Mouse (Mus musculus) liver, embryonic 12.5 days (tissue): Measurements from ENCODE around the gene Gm26558. TPM values are rescaled to one million over a fixed set of nuclear protein-coding genes. Genes with fewer than 3 reads are reported as not detected.

Experiments used
- ATAC-seq: fragments of 200-750 bp; cut with Nextera tagmentation; 2 replicates; pipeline ENCODE4 v1.8.0; 2017; ENCODE audit warnings: moderate number of reproducible peaks, mild to moderate bottlenecking, moderate library complexity
- H3K27ac ChIP-seq: fragments of 300-500 bp; sonication (generic); 2 replicates; pipeline ENCODE4 v1.5.1; 2016; ENCODE audit warnings: mild to moderate bottlenecking
- H3K27me3 ChIP-seq: fragments of 300-500 bp; sonication (generic); replicated peaks from 2 replicates; pipeline ENCODE4 v1.6.1; 2016; ENCODE audit warnings: mild to moderate bottlenecking, moderate library complexity
- H3K36me3 ChIP-seq: fragments of 300-500 bp; sonication (generic); 2 replicates; pipeline ENCODE4 v1.6.1; 2016; ENCODE audit warnings: mild to moderate bottlenecking, moderate library complexity
- H3K4me1 ChIP-seq: fragments of 300-500 bp; sonication (generic); 2 replicates; pipeline ENCODE4 v1.6.1; 2016
- H3K4me2 ChIP-seq: fragments of 300-500 bp; sonication (generic); 2 replicates; pipeline ENCODE4 v1.6.1; 2016; ENCODE audit warnings: mild to moderate bottlenecking, moderate library complexity
- H3K4me3 ChIP-seq: fragments of 300-500 bp; sonication (generic); 2 replicates; pipeline ENCODE4 v1.5.1; 2016; ENCODE audit warnings: mild to moderate bottlenecking, moderate library complexity
- H3K9ac ChIP-seq: fragments of 300-500 bp; sonication (generic); 2 replicates; pipeline ENCODE4 v1.6.1; 2016; ENCODE audit warnings: mild to moderate bottlenecking, moderate library complexity
- H3K9me3 ChIP-seq: fragments of 300-500 bp; sonication (generic); replicated peaks from 2 replicates; pipeline ENCODE4 v1.6.1; 2016; ENCODE audit warnings: mild to moderate bottlenecking, moderate library complexity
- WGBS: fragments of 180-500 bp; shearing (Covaris S2); methylation state at CpG from one replicate; pipeline ENCODE4 v1.1.7; 2016; ENCODE audit not compliant: insufficient replicate concordance; 5-methylcytosine and 5-hydroxymethylcytosine counted together
- polyA plus RNA-seq: library from polyadenylated mRNA; unstranded; fragments of >200 nt; fragmentation: Nextera tagmentation; extraction: Ambion mirVana; gene quantifications from 2 replicates; pipeline ENCODE4 v1.2.1, GENCODE M21; 2016

The Gm26558 gene
- polyA plus RNA-seq, 1 experiment from 2014 or later: 2.5 TPM

DNA sequence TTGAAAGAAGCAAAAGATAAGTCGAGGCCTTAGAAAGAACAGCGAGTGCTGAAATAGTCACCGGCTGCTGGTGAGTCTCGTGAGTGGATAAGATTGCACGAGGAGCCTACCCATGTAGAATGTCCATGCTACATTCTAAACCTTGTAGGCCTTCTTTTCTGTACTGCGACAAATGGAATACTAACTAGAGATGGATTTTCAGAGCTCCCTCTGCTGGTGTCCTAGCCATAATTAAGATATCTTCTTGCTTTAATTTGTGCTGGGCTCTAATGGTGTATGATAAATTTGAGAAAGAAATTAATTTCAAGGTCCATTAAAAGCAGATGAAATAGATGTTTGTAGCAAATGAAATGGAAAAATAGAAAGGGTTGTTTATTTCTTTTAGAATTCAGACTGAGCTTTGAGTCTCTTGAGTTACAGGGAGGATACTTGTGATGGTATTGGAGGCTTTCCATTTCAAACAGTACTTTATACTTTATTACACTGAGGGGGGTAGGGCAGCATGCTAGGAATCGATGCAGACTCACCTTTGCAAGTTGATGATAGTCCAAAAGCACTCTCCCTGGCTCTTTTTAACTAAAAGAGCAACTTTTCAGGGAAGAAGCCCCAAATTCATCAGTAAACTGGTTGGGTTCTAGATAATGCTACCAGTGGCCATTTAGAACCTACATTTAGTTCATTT is 11.7 kb upstream of the Gm26558 start:
- no peak for ATAC-seq
- Histone ChIP-seq H3K27me3 (no peaks in the 10 kb centered on the region), H3K4me3 (no peak overlapping the region), H3K27ac (no peak overlapping the region), H3K4me2 (no peak overlapping the region), H3K4me1 (peaks cover 2% of the 10 kb centered on the region), H3K36me3 (peaks cover 15% of the 10 kb centered on the region), H3K9me3 (no peaks in the 10 kb centered on the region), H3K9ac (no peak overlapping the region)
- WGBS: 66% methylated on average over 7 of the region's 7 CpGs

DNA sequence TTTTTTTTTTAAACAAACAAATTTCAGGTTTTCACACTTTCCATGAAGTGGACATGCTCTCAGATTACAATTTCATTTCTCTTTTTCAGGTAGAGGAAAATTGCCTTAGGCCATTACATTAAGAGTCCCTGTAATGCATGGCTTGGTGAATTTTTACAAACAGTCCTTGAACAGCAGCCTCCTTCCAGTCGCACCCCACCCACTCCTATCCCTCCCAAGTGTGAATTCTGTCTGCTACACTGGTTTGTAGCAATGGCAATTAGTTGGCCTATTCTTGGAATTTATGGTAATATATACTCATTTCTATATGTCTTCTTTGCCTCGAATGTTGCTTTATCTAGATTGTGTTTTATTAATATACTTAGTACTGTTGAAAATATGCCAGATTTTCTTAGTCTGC is 10.6 kb upstream of the Gm26558 start:
- peaks cover 12% of the 10 kb centered on the region for H3K4me1 ChIP-seq
- H3K27ac ChIP-seq: no peak overlapping the region
- no peaks in the 10 kb centered on the region for H3K9me3 ChIP-seq
- 74% methylated on average over 2 of the region's 2 CpGs for WGBS
- no peak for ATAC-seq
- H3K36me3 ChIP-seq: peaks cover 7% of the 10 kb centered on the region
- H3K27me3 ChIP-seq: no peaks in the 10 kb centered on the region
- no peak overlapping the region for H3K9ac ChIP-seq
- no peak overlapping the region for H3K4me3 ChIP-seq
- H3K4me2 ChIP-seq: no peak overlapping the region

DNA sequence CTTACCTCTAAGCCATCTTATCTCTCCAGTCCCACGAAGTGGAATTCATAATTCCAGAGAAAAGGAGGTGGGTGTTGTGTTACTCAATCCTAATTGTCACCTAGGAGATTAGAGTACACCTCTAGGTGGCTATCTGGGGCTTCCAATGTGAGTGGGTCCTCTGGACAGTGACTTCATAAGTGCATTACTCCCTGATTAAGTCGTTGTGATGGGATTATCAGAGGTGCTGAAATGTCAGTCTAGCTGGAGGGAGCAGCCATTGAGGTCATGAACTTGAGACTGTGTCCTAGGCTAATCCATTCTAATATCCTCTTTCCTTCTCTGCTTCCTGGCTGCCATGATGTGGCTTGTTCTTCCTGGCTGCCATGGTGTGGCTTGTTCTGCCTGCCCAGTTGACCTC is 8.0 kb upstream of the Gm26558 start:
- H3K4me2 ChIP-seq: no peak overlapping the region
- no peak overlapping the region for H3K27ac ChIP-seq
- no peak for ATAC-seq
- WGBS: 33% methylated on average over 2 of the region's 2 CpGs
- no peak overlapping the region for H3K9ac ChIP-seq
- H3K9me3 ChIP-seq: no peaks in the 10 kb centered on the region
- peaks cover 7% of the 10 kb centered on the region; the same call in 1 of the 2 replicates for H3K36me3 ChIP-seq
- peaks cover 30% of the 10 kb centered on the region for H3K4me1 ChIP-seq
- H3K4me3 ChIP-seq: no peak overlapping the region
- no peaks in the 10 kb centered on the region for H3K27me3 ChIP-seq

GRCm38 (mm10) chr2:70669241-70669640 is 7.3 kb upstream of the Gm26558 start:
- WGBS: 87% methylated on average over 2 of the region's 2 CpGs
- no peak overlapping the region for H3K4me3 ChIP-seq
- ATAC-seq: no peak

DNA sequence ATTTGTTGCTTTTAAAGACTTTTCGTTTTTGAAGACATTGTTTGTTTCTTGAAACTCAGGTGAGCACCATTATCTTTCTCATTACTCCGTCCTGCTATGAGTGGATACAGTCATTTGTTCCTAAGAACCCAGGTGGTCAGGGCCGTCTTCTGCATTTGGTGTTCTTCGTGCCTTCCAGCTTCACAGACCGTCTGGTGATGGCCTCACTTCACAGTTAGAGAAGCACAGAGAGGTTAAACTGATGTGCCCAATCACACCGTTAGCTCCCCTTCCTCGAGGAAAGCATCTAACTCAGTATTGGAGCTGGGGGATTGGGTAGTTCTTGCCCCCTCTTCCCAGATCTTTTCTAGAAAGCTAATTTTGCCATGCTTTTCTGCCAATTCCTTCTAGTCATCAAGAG is 5.1 kb upstream of the Gm26558 start:
- Histone ChIP-seq H3K4me1 (peaks cover 54% of the 10 kb centered on the region), H3K36me3 (peaks cover 7% of the 10 kb centered on the region; the same call in 1 of the 2 replicates), H3K9ac (no peak overlapping the region), H3K9me3 (no peaks in the 10 kb centered on the region), H3K27ac (no peak overlapping the region), H3K4me3 (no peak overlapping the region), H3K27me3 (no peaks in the 10 kb centered on the region), H3K4me2 (no peak overlapping the region)
- no peak for ATAC-seq
- 78% methylated on average over 7 of the region's 7 CpGs for WGBS

More at GRCm38 (mm10) chr2:70669241-70669640, 7.3 kb upstream of the Gm26558 start:
- H3K36me3 ChIP-seq: peaks cover 7% of the 10 kb centered on the region; the same call in 1 of the 2 replicates
- no peak overlapping the region for H3K4me2 ChIP-seq
- H3K27me3 ChIP-seq: no peaks in the 10 kb centered on the region
- no peaks in the 10 kb centered on the region for H3K9me3 ChIP-seq
- no peak overlapping the region for H3K9ac ChIP-seq
- no peak overlapping the region for H3K27ac ChIP-seq
- H3K4me1 ChIP-seq: peaks cover 32% of the 10 kb centered on the region

GRCm38 (mm10) chr2:70663764-70664163 is 1.9 kb upstream of the Gm26558 start:
- Histone ChIP-seq H3K4me2 (no peak overlapping the region), H3K27ac (no peak overlapping the region), H3K4me1 (peaks cover 57% of the 10 kb centered on the region), H3K36me3 (peaks cover 7% of the 10 kb centered on the region; the same call in 1 of the 2 replicates), H3K4me3 (no peak overlapping the region), H3K9me3 (no peaks in the 10 kb centered on the region), H3K27me3 (no peaks in the 10 kb centered on the region), H3K9ac (no peak overlapping the region)
- no peak for ATAC-seq
- 75% methylated on average over 5 of the region's 5 CpGs for WGBS

GRCm38 (mm10) chr2:70660887-70661714 is 807 bp downstream of the Gm26558 start, which contains the start of gene Gorasp2:
Gorasp2 (plus strand) TSS chr2:70661576.
- Histone ChIP-seq H3K9me3 (no peaks in the 10 kb centered on the region), H3K4me3 (peak within 1 kb of the TSS; percentile 91), H3K27me3 (peaks cover 11% of the 10 kb centered on the region), H3K4me2 (peak within 1 kb of the TSS; percentile 90), H3K36me3 (peaks cover 7% of the 10 kb centered on the region; the same call in 1 of the 2 replicates), H3K4me1 (peaks cover 37% of the 10 kb centered on the region), H3K9ac (peak within 1 kb of the TSS; percentile 93), H3K27ac (peak within 1 kb of the TSS; percentile 93)
- peak; percentile 96 for ATAC-seq
- 1% methylated on average over 64 of the region's 64 CpGs for WGBS

DNA sequence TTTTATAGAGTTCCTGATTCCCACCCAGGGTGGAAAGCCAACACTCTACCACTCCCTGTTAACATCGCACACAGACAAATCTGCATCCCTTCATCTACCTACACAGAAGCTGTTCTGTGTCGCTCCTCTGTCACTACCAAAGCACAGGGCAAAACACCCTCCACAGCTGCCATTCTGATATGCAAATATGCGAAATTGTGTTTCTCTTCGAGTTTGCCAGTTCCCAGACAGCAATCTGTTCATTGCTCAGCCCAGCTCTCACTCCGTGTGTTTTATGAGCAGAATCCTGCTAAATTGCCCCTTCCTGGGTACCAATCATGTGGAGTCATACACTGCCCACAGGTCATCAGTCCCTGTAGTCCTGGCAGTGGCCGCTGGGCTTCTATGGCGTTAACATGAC is 4.8 kb downstream of the Gm26558 start:
- H3K27ac ChIP-seq: no peak overlapping the region
- WGBS: 58% methylated on average over 7 of the region's 7 CpGs
- no peak overlapping the region for H3K4me3 ChIP-seq
- H3K4me1 ChIP-seq: peaks cover 6% of the 10 kb centered on the region
- H3K9me3 ChIP-seq: no peaks in the 10 kb centered on the region
- peaks cover 11% of the 10 kb centered on the region for H3K27me3 ChIP-seq
- no peak overlapping the region for H3K4me2 ChIP-seq
- no peak overlapping the region for H3K9ac ChIP-seq
- no peaks in the 10 kb centered on the region for H3K36me3 ChIP-seq
- no peak for ATAC-seq

DNA sequence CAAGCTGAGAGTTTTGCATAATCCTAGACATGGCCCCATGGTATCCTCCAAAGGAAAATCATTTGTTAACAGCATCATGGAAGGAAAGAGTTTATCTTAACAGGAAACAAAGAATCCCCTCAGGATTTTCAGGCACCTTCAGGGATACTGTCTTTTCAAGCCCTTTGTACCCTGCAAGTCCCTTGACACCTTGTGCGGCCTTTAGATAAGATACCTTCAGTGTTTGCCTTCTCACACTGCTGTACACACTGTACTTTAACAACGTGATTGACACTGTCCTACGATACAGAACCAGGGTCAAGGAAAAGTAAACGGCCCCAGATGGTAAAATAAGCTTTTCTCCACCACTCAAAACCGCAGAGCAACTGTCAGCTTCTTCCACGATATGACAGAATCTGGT is 10.1 kb downstream of the Gm26558 start:
- WGBS: 45% methylated on average over 6 of the region's 6 CpGs
- Histone ChIP-seq H3K9me3 (no peaks in the 10 kb centered on the region), H3K4me1 (peaks cover 5% of the 10 kb centered on the region; the same call in 1 of the 2 replicates), H3K4me3 (no peak overlapping the region), H3K4me2 (no peak overlapping the region), H3K27ac (no peak overlapping the region), H3K9ac (no peak overlapping the region), H3K36me3 (no peaks in the 10 kb centered on the region), H3K27me3 (no peaks in the 10 kb centered on the region; the same call in 1 of the 2 replicates)
- ATAC-seq: no peak

DNA sequence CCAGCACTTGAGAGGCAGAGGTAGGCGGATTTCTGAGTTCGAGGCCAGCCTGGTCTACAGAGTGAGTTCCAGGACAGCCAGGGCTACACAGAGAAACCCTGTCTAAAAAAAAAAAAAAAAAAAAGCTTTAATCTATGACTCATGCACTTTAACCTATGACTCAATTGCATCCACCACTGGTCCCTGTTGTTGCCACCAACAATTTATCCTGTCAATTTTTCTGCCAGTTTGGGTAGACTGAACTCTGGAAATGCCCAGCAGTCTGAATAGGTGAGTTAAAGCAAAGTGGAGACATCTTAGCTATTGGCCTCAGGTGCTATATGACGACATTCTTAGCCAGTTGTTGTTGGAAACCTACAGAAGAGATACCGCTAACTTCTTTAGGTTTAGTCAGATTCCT is 12.4 kb downstream of the Gm26558 start:
- 69% methylated on average over 4 of the region's 4 CpGs for WGBS
- H3K36me3 ChIP-seq: no peaks in the 10 kb centered on the region
- no peak overlapping the region for H3K4me2 ChIP-seq
- no peak overlapping the region for H3K4me3 ChIP-seq
- H3K4me1 ChIP-seq: peaks cover 5% of the 10 kb centered on the region; the same call in 1 of the 2 replicates
- no peak overlapping the region for H3K9ac ChIP-seq
- no peaks in the 10 kb centered on the region for H3K27me3 ChIP-seq
- no peak for ATAC-seq
- no peak overlapping the region for H3K27ac ChIP-seq
- no peaks in the 10 kb centered on the region for H3K9me3 ChIP-seq

DNA sequence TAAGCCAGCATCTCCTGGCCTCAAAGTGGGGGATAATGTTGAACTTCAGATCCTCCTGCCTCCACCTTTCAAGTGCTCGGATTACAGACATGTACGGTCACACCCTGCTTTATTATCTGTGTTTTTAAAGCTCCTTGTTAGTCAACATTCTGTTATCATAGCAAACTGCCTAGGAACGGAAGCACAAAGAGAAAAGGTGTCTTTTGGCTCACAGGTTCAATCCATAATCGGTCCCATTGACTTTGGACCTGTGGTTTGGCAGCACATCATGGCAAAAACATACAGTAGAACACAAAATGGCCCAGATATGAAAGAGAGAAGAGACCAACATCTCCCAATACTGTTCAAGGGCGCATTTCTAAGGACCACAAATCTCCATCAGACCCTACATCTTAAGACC is 13.6 kb downstream of the Gm26558 start:
- H3K9me3 ChIP-seq: no peaks in the 10 kb centered on the region
- no peak overlapping the region for H3K4me2 ChIP-seq
- H3K4me1 ChIP-seq: peaks cover 5% of the 10 kb centered on the region; the same call in 1 of the 2 replicates
- no peak overlapping the region for H3K27ac ChIP-seq
- H3K27me3 ChIP-seq: no peaks in the 10 kb centered on the region
- WGBS: 64% methylated on average over 5 of the region's 5 CpGs
- no peak for ATAC-seq
- H3K36me3 ChIP-seq: no peaks in the 10 kb centered on the region
- no peak overlapping the region for H3K4me3 ChIP-seq
- H3K9ac ChIP-seq: no peak overlapping the region

DNA sequence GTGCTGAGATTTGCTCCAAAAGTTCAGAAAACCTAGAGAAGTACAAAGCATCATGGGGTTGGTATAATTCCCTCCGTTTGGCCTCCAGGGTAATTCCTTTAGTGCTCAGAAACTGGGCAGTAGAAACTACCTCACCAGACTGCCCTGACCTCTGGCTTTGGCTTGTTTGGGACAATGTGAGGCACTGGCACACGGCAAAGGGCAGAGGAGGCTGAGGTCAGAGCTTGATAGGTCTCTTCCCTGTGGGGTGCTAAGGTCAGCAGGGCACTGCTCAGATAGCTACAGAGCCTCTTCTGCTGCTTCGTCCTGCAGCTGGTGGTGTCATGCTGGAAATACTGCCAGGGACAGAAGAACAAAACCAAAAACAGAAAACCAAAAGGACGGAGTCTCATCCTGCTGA is 14.2 kb downstream of the Gm26558 start:
- Histone ChIP-seq H3K4me1 (peaks cover 5% of the 10 kb centered on the region; the same call in 1 of the 2 replicates), H3K9ac (no peak overlapping the region), H3K36me3 (no peaks in the 10 kb centered on the region), H3K4me2 (no peak overlapping the region), H3K27me3 (no peaks in the 10 kb centered on the region), H3K27ac (no peak overlapping the region), H3K9me3 (no peaks in the 10 kb centered on the region), H3K4me3 (no peak overlapping the region)
- no peak for ATAC-seq
- WGBS: 57% methylated on average over 4 of the region's 4 CpGs
